Mouse (Mus musculus) CD4-positive helper T cell, adult 2 months (primary cell): Measurements from ENCODE around the gene Lpin2.

Experiments used
- DNase-seq: peaks from one replicate; pipeline ENCODE4 v3.0.0-alpha.2; 2012; ENCODE audit warnings: low read depth, missing footprints, low spot score

Gene Lpin2

DNA sequence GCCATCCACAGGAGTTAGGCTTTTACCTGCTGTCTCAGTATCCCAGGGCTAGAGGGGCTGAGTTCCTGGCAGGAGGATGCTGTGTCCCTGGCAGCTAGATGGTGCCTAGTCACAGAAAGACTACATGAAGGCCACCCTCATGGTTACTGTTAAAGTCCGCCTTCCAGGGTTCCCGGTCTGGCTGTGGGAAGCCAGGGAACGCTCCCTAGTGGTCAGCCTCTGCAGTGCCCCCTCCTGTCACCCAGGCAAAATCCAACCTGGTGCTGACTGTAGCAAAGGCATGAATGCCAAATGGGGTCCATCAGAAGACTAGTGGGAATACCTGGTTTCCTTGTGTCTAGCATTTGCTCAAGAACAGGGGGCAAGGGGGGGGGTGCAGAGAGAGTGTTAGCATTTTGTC lies 78.3 kb downstream of the Lpin2 start:
- no peak for DNase-seq

- DNase-seq, result no peak
Observed at GRCm38 (mm10) chr17:71263136-71263535, 80.8 kb downstream of the Lpin2 start.

DNA sequence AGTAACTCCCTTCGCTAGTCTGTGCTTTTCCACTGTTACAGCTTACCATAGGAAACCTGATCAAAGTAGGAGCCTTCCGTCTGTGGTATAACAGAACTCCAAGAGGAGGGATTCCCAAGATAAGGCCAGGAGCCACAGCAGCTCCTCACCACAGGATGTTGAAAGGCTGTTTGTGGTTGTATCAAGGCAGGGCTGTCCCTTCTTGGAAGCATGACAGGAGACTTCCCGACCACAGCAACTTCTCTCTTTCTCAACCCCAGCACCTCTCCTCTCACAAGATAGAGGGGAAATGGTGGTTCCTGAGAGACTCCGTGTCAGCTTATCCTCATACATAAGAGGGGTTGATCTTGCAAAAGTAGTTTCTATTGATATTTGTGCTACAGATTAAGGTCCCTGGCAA lies 82.4 kb downstream of the Lpin2 start:
- no peak for DNase-seq

DNA sequence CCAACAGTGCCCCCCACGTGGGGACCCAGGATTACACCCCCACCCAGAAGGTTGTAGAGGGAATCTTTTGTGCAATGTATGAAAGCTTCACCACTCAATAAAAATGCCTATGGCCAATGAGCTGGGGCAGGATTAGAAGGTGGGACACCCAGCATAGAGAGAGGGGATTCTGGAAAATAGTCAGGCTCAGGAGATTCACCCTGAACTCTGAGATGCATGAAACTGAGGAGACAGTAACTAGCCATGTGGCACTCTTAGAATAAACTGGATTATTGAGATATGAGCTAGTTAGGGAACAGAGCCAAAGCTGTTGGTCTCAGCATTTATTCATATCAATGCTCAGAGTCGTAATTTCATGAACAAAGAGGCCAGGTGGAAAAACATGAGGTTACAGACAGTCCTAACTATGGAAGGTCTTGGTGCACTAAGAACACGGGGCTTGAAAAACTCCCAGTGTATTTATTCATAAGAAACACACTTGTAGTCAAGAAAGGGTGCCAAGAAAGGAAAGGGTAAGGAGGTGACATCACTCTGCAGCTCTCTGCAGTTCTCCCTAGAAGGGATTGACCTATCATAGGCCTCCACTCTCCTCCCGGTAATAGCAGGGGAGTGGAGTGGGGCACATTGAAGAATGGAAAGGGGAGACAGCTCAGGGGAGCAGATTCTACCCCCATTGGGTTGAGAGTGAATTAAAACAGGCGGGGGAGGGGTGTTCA lies 83.1 kb downstream of the Lpin2 start:
- no peak for DNase-seq

- DNase-seq, result no peak
Observed at GRCm38 (mm10) chr17:71267374-71267773, 85.0 kb downstream of the Lpin2 start.

- DNase-seq, result no peak
Observed at GRCm38 (mm10) chr17:71268152-71268551, 85.8 kb downstream of the Lpin2 start.

DNA sequence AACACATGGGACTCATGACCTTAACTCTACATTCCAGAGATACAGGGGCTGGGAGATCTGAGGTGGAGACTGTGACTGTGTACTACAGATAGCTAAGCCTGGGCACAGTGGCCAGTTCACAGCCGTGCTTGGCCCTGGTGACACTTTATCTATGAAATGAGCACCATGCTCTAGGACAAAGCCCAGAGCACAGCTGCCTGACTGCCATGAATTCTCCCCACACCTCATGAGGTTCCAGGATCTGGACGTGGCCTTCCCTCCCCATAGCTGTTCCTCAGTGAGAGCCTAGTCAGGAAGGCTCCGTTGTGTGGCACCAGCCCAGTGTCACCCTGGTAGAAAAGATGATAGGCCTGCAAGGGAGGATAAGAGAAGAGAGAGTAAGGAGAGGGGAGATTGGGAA lies 86.2 kb downstream of the Lpin2 start:
- DNase-seq, result no peak

GRCm38 (mm10) chr17:71273901-71274300 lies 91.5 kb downstream of the Lpin2 start:
- no peak for DNase-seq

- DNase-seq, result no peak
Observed at GRCm38 (mm10) chr17:71276771-71277170, 94.4 kb downstream of the Lpin2 start.

GRCm38 (mm10) chr17:71277701-71278491 lies 95.5 kb downstream of the Lpin2 start:
- DNase-seq, result no peak

- no peak for DNase-seq
Observed at GRCm38 (mm10) chr17:71282716-71283115, 100.4 kb downstream of the Lpin2 start.

DNA sequence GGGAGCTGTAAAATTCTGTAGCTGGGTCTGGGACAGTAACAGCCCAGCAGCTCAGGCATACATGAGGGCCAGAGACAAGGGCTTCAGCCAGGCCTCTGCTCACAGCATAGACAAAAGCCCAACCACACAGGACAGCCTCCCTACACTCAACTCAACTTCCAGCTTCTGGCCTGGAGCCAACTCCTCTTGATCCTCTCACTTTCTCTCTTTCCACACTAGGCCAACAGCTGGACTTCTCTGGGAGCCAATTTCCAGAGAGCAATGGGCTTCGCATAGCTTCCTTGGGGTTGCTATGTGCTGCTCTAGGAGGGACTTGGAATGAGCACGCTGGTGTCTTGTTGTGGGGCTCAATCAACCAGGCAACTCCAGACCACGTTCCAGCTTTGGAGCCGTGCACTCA lies 100.9 kb downstream of the Lpin2 start:
- DNase-seq, result no peak

GRCm38 (mm10) chr17:71284890-71285289 lies 102.5 kb downstream of the Lpin2 start:
- no peak for DNase-seq

- no peak for DNase-seq
Observed at GRCm38 (mm10) chr17:71285929-71286328, 103.6 kb downstream of the Lpin2 start.

DNA sequence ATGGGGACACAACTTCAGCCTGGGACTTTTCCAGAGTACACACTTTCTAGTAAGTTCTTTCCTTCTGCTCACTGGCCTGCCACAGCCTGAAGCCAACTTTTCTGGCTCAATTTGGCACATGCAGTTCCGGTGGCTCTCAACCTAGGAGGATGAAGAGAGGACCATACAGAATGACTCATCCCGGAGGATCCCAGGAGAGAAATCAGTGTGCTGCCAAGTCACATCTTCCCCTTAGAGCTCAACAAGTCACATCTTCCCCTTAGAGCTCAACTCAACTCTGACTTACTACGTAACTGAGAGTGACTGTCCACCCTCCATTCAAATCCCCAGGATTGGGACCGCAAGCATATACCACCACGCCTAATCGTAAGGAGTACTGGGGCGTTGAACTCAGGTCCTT lies 105.2 kb downstream of the Lpin2 start:
- no peak for DNase-seq

- DNase-seq, result peak; percentile 48
Observed at GRCm38 (mm10) chr17:71288145-71288758, 105.9 kb downstream of the Lpin2 start.

DNA sequence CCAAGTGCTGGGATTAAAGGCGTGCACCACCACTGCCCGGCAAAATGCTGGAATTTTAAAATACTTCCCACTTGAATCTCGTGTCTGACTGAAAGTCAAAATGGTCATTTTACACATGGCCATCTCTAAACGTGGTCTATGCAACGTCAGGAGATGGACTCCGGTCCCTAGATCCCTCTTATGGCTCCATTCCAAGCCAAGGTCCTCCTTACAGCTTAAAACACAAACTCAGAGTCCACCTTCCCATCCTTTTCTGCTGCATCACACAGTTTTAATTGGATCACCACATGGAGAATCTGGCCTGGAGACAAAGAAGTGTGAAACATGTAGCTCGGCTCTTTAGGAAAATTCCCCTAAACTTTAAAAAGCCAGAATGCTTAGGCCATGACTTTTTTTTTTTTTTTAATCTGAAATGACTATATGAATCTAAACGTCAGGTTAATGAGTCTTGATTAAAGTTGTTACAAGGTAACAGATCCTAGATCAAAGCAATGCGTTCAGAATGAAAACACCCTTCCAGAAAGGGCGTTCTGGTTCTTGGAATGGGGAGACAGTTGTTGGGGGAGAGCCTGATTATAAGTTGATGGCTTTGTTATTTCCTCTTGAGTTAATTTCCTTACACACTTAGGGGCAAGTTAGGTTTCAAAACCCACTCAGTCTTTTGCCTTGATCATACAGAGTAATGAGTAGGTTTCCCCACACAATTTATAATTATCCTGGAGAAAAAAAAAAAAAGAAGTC lies 106.6 kb downstream of the Lpin2 start:
- DNase-seq, result no peak

- DNase-seq, result no peak
Observed at GRCm38 (mm10) chr17:71289572-71290176, 107.3 kb downstream of the Lpin2 start.

DNA sequence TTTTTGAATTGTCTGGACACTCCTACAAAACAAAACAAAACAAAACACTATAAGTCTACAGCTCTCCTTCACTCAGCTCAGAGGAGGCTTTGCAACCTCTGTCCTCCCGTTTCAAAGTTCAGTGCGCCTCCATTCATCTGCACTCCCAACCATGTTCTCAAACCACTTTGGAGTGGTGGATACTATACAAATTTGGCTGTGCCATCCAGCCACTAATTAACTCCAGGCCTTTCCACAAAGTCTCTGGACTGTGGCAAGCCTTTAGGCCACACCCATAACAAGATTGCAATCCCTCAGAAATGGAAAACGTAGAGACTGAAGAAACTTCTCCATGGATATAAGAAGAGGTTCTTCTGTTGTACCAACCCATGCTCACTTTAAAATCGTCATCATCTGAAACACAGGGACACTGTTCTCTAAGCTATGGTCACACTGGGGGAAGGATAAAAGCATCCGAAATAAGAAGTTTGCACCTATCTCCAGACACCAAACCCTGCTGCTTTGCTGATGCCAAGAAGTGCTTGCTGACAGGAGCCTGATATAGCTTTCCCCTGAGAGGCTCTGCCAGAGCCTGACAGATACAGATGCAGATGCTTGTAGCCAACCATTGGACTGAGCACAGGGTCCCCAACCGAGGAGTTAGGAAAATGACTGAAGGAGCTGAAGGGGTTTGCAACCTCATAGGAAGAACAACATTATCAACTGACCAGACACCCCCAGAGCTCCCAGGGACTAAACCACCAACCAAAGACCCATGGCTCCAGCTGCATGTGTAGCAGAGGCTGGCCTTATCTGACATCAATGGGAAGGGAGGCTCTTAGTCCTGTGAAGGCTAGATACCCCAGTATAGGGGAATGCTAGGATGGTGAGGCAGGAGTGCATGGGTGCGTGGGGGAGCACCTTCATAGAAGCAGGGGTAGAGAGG lies 108.4 kb downstream of the Lpin2 start:
- DNase-seq, result no peak

GRCm38 (mm10) chr17:71291897-71292420 lies 109.6 kb downstream of the Lpin2 start:
- DNase-seq, result no peak
